Mouse (Mus musculus): Measurements from ENCODE around the gene Specc1.
A peak's percentile ranks its signal among the peaks of the same experiment; 100 is the strongest.

Specc1 gene

GRCm38 (mm10) chr11:62180791-62181190 is 224.2 kb downstream of the Specc1 start:
- DNase-seq = no peak

GRCm38 (mm10) chr11:62184900-62185299 is 228.3 kb downstream of the Specc1 start:
- no peak for DNase-seq

- DNase-seq = no peak
Measured at GRCm38 (mm10) chr11:62187074-62187473, 230.5 kb downstream of the Specc1 start.

- DNase-seq = peak; percentile 15 to 16
Measured at GRCm38 (mm10) chr11:62192050-62192449, 235.5 kb downstream of the Specc1 start.

- DNase-seq = no peak
Measured at GRCm38 (mm10) chr11:62193116-62193515, 236.6 kb downstream of the Specc1 start.

- DNase-seq = no peak
Measured at GRCm38 (mm10) chr11:62194217-62194616, 237.7 kb downstream of the Specc1 start.

GRCm38 (mm10) chr11:62200901-62201512 is 244.4 kb downstream of the Specc1 start:
- DNase-seq = no peak

GRCm38 (mm10) chr11:62202645-62203044 is 246.1 kb downstream of the Specc1 start:
- no peak for DNase-seq

- no peak for DNase-seq
Measured at GRCm38 (mm10) chr11:62209111-62209510, 252.5 kb downstream of the Specc1 start.

GRCm38 (mm10) chr11:62209891-62210290 is 253.3 kb downstream of the Specc1 start:
- DNase-seq = no peak

GRCm38 (mm10) chr11:62213384-62213989 is 256.9 kb downstream of the Specc1 start:
- no peak for DNase-seq

GRCm38 (mm10) chr11:62215107-62215506 is 258.5 kb downstream of the Specc1 start:
- no peak for DNase-seq

- DNase-seq = no peak
Measured at GRCm38 (mm10) chr11:62217751-62218150, 261.2 kb downstream of the Specc1 start.

- no peak for DNase-seq
Measured at GRCm38 (mm10) chr11:62220756-62221510, 264.4 kb downstream of the Specc1 start.

- DNase-seq = no peak
Measured at GRCm38 (mm10) chr11:62223416-62223815, 266.9 kb downstream of the Specc1 start.

GRCm38 (mm10) chr11:62223962-62224361 is 267.4 kb downstream of the Specc1 start:
- DNase-seq = peak; percentile 16 to 31

GRCm38 (mm10) chr11:62224797-62225196 is 268.2 kb downstream of the Specc1 start:
- no peak for DNase-seq

- DNase-seq = no peak
Measured at GRCm38 (mm10) chr11:62240631-62241261, 284.2 kb downstream of the Specc1 start.

GRCm38 (mm10) chr11:62243871-62244270 is 287.3 kb downstream of the Specc1 start:
- no peak for DNase-seq

- DNase-seq = no peak
Measured at GRCm38 (mm10) chr11:62244471-62244870, 287.9 kb downstream of the Specc1 start.

- DNase-seq = no peak
Measured at GRCm38 (mm10) chr11:62247759-62248400, 291.3 kb downstream of the Specc1 start.

GRCm38 (mm10) chr11:62248401-62249244 is 292.1 kb downstream of the Specc1 start, which contains the start of gene Adora2b:
TSS of gene Adora2b (plus strand) at chr11:62248984.
- peak; percentile 49 to 54 for DNase-seq
